Mouse (Mus musculus) gastrocnemius, adult 18-20 months (tissue): ENCODE measurements around the gene Hist1h1c. TPM values are rescaled to one million over a fixed set of nuclear protein-coding genes. Genes with fewer than 3 reads are reported as not detected.
"Not testable (repeated sequence)": the region's sequence is repeated elsewhere in the genome, so short reads cannot be mapped to it uniquely, and the experiment has no call there.

Experiments
- DNase-seq: peaks from one replicate; pipeline ENCODE4 v3.0.0; 2021; ENCODE audit warnings: low spot score
- total RNA-seq, 2 experiments: library from RNA; stranded (reverse); gene quantifications; 2 replicates each; pipeline ENCODE4 v1.2.3; 2021

The Hist1h1c gene
- total RNA-seq, 2 experiments from 2014 or later, result 157 to 219 TPM

GRCm38 (mm10) chr13:23744421-23745380 lies 6.1 kb downstream of the Hist1h1c start:
- DNase-seq, result no peak

- peak; percentile 80 for DNase-seq
These were observed 7.0 kb downstream of the Hist1h1c start, which contains the start of gene Hist1h3c for GRCm38 (mm10) chr13:23745381-23746161. Hist1h3c (minus strand) TSS chr13:23745602.

GRCm38 (mm10) chr13:23746201-23747080 lies 7.8 kb downstream of the Hist1h1c start, which contains the start of gene Hist1h2bb:
Hist1h2bb (plus strand) TSS chr13:23746734.
- DNase-seq, result peak; percentile 43

GRCm38 (mm10) chr13:23747081-23747891 lies 8.7 kb downstream of the Hist1h1c start:
- no peak for DNase-seq

- DNase-seq, result no peak
These were observed 9.3 kb downstream of the Hist1h1c start for GRCm38 (mm10) chr13:23747892-23748288.

GRCm38 (mm10) chr13:23749563-23750121 lies 11.0 kb downstream of the Hist1h1c start:
- DNase-seq, result no peak

GRCm38 (mm10) chr13:23750839-23751477 lies 12.3 kb downstream of the Hist1h1c start, which contains the start of gene Hist1h2ab:
Hist1h2ab (plus strand) TSS chr13:23751126.
- DNase-seq, result not testable (repeated sequence)

GRCm38 (mm10) chr13:23751478-23751956 lies 12.9 kb downstream of the Hist1h1c start:
- no peak for DNase-seq

GRCm38 (mm10) chr13:23752067-23752741 lies 13.6 kb downstream of the Hist1h1c start, which contains the start of gene Hist1h3b:
Hist1h3b (plus strand) TSS chr13:23752267.
- DNase-seq, result peak; percentile 44

- no peak for DNase-seq
These were observed 14.1 kb downstream of the Hist1h1c start for GRCm38 (mm10) chr13:23752742-23753172.

GRCm38 (mm10) chr13:23753314-23754078 lies 14.9 kb downstream of the Hist1h1c start:
- DNase-seq, result no peak

- DNase-seq, result no peak
These were observed 16.4 kb downstream of the Hist1h1c start for GRCm38 (mm10) chr13:23755000-23755399.

- peak; percentile 50 for DNase-seq
These were observed 18.2 kb downstream of the Hist1h1c start, which contains the start of gene Hist1h4b for GRCm38 (mm10) chr13:23756790-23757189. Hist1h4b (plus strand) TSS chr13:23757013.

GRCm38 (mm10) chr13:23757211-23757773 lies 18.7 kb downstream of the Hist1h1c start:
- no peak for DNase-seq

- no peak for DNase-seq
These were observed 19.3 kb downstream of the Hist1h1c start for GRCm38 (mm10) chr13:23757921-23758320.

- DNase-seq, result no peak
These were observed 20.7 kb downstream of the Hist1h1c start for GRCm38 (mm10) chr13:23759251-23759771.

- DNase-seq, result no peak
These were observed 21.3 kb downstream of the Hist1h1c start for GRCm38 (mm10) chr13:23759916-23760239.
